Mouse (Mus musculus) liver, embryonic 16.5 days (tissue): ENCODE results near the gene Rab11fip4. TPM values are rescaled to one million over a fixed set of nuclear protein-coding genes. Genes with fewer than 3 reads are reported as not detected.
"Not testable (repeated sequence)": the region's sequence is repeated elsewhere in the genome, so short reads cannot be mapped to it uniquely, and the experiment has no call there.

ENCODE experiments used
- ATAC-seq: fragments of 200-750 bp; cut with Nextera tagmentation; 2 replicates; pipeline ENCODE4 v1.8.0; 2017; ENCODE audit warnings: low read depth, mild to moderate bottlenecking, moderate number of reproducible peaks, moderate library complexity
- H3K27ac ChIP-seq: fragments of 300-500 bp; sonication (generic); 2 replicates; pipeline ENCODE4 v1.5.1; 2014; ENCODE audit warnings: mild to moderate bottlenecking, low read length
- H3K27me3 ChIP-seq: fragments of 300-500 bp; sonication (generic); 2 replicates; pipeline ENCODE4 v1.6.1; 2014; ENCODE audit warnings: low read depth, low read length, mixed read lengths; ENCODE audit not compliant: control insufficient read depth, insufficient read depth
- H3K36me3 ChIP-seq: fragments of 300-500 bp; sonication (generic); 2 replicates; pipeline ENCODE4 v1.6.1; 2014; ENCODE audit warnings: mild to moderate bottlenecking; ENCODE audit not compliant: control insufficient read depth, insufficient read depth
- H3K4me1 ChIP-seq: fragments of 300-500 bp; sonication (generic); 2 replicates; pipeline ENCODE4 v1.6.1; 2014; ENCODE audit warnings: low read depth, low read length, mixed read lengths; ENCODE audit not compliant: control insufficient read depth
- H3K4me2 ChIP-seq: fragments of 300-500 bp; sonication (generic); 2 replicates; pipeline ENCODE4 v1.6.1; 2014; ENCODE audit warnings: low read depth, low read length, mixed read lengths
- H3K4me3 ChIP-seq: fragments of 300-500 bp; sonication (generic); 2 replicates; pipeline ENCODE4 v1.5.1; 2014; ENCODE audit warnings: low read depth, mild to moderate bottlenecking, low read length
- H3K9ac ChIP-seq: fragments of 300-500 bp; sonication (generic); 2 replicates; pipeline ENCODE4 v1.6.1; 2014; ENCODE audit warnings: low read depth, low read length
- H3K9me3 ChIP-seq: fragments of 300-500 bp; sonication (generic); replicated peaks from 2 replicates; pipeline ENCODE4 v1.6.1; 2016; ENCODE audit warnings: low read length; ENCODE audit not compliant: control insufficient read depth
- WGBS: fragments of 180-500 bp; shearing (Covaris S2); extraction: QIAGEN DNeasy Blood & Tissue Kit; methylation state at CpG from one replicate; pipeline ENCODE4 v1.1.7; 2014; ENCODE audit not compliant: insufficient replicate concordance; 5-methylcytosine and 5-hydroxymethylcytosine counted together
- polyA plus RNA-seq: library from polyadenylated mRNA; unstranded; fragments of >200 nt; fragmentation: Nextera tagmentation; extraction: Ambion mirVana; gene quantifications from 2 replicates; pipeline ENCODE4 v1.2.1, GENCODE M21; 2015

Rab11fip4 gene
- polyA plus RNA-seq, 1 experiment from 2014 or later: 1.3 TPM

GRCm38 (mm10) chr11:79685109-79685508 is 94.1 kb downstream of the Rab11fip4 start:
- H3K4me2 ChIP-seq: no peak overlapping the region
- ATAC-seq: no peak
- 63% methylated on average over 11 of the region's 11 CpGs for WGBS
- H3K9me3 ChIP-seq: no peaks in the 10 kb centered on the region
- no peak overlapping the region for H3K9ac ChIP-seq
- H3K27ac ChIP-seq: no peak overlapping the region
- H3K36me3 ChIP-seq: no peaks in the 10 kb centered on the region
- H3K27me3 ChIP-seq: no peaks in the 10 kb centered on the region
- H3K4me3 ChIP-seq: no peak overlapping the region
- no peaks in the 10 kb centered on the region for H3K4me1 ChIP-seq

DNA sequence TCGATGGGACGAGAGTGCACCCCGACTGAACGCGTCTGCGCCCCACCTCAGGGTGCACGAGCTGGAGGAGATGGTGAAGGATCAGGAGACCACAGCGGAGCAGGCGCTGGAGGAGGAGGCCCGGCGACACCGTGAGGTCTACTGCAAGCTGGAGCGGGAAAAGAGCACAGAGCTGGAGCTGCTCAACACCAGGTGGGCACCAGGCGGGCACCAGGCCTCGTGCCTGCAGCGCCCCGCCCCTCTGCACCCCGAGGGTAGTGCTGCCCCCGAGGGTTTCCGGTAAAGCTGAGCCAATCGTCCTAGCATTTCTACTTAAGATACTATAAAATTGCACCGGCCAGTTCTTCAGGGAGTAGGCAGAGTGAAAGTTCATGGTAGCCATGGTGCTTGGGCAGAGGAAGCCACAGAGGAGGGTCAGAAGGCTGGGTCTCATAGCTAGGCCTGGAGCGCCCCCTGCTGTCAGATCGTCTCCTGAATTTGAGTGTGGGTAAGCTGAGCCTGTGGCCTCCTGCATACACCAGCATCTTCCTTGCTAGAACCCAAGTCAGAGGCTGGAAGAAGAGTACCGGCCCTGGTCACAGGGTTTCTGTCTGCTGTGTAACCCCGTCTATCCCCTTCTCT is 95.6 kb downstream of the Rab11fip4 start:
- Histone ChIP-seq H3K9me3 (no peaks in the 10 kb centered on the region), H3K27ac (no peak overlapping the region), H3K9ac (no peak overlapping the region), H3K27me3 (no peaks in the 10 kb centered on the region), H3K4me2 (no peak overlapping the region), H3K4me1 (no peaks in the 10 kb centered on the region), H3K36me3 (no peaks in the 10 kb centered on the region), H3K4me3 (no peak overlapping the region)
- 56% methylated on average over 26 of the region's 26 CpGs for WGBS
- ATAC-seq: no peak

- H3K4me3 ChIP-seq: no peak overlapping the region
- ATAC-seq: no peak
- no peaks in the 10 kb centered on the region for H3K36me3 ChIP-seq
- H3K9ac ChIP-seq: no peak overlapping the region
- H3K9me3 ChIP-seq: no peaks in the 10 kb centered on the region
- WGBS: 51% methylated on average over 1 of the region's 1 CpGs
- H3K4me2 ChIP-seq: no peak overlapping the region
- H3K4me1 ChIP-seq: no peaks in the 10 kb centered on the region
- no peaks in the 10 kb centered on the region for H3K27me3 ChIP-seq
- no peak overlapping the region for H3K27ac ChIP-seq
These were observed 98.9 kb downstream of the Rab11fip4 start for GRCm38 (mm10) chr11:79689916-79690315.

- Histone ChIP-seq H3K9me3 (no peaks in the 10 kb centered on the region), H3K27ac (no peak overlapping the region), H3K4me1 (no peaks in the 10 kb centered on the region), H3K4me2 (no peak overlapping the region), H3K27me3 (no peaks in the 10 kb centered on the region), H3K36me3 (no peaks in the 10 kb centered on the region), H3K9ac (no peak overlapping the region), H3K4me3 (no peak overlapping the region)
- 66% methylated on average over 9 of the region's 9 CpGs for WGBS
- no peak for ATAC-seq
These were observed 100.5 kb downstream of the Rab11fip4 start for GRCm38 (mm10) chr11:79691513-79691912.

DNA sequence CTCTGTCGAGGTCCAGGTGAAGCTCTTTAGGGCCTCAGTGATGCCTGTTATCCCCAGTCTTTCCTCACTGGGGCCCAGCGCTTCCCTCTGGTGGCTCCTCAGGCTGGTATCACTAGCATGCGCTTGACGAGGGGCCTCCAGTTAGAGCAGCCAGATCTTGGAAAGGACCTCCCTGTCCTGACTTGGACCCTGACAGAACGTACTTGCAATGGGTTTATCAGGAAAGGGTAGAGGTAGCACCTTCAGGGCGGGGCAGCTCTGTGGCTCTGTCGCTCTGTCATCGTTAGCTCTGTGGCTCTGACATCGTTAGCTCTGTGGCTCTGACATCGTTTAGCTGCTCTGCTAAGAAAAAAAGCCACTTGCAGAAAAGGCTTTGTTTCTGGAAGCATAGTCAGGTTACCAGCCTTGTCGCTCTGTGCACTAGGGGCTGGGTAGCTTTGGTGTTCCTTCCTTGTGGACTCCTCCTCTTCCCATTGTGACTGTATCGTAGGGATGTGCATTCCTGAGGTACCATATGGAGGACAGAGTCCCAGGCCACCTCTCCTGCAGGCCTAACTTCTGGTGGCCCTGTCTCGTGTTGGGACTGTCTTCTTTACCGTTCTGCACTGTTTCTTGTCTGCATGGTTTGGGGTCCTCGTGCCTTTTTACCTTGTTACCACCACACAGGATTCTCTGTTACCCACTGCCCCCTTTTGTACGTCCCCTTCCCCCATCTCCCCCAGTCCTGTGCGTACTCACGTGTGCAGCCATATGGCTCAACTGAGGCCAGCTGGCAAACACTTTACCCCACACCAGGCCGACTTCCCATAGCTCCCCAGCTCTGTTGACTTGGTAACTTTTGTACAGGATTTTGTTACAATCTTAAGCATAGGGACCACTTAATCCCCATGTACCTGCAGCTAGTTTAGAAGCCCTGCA is 105.6 kb downstream of the Rab11fip4 start:
- Histone ChIP-seq H3K27me3 (no peaks in the 10 kb centered on the region), H3K4me2 (no peak overlapping the region), H3K9me3 (no peaks in the 10 kb centered on the region), H3K27ac (no peak overlapping the region), H3K36me3 (no peaks in the 10 kb centered on the region), H3K4me3 (no peak overlapping the region), H3K9ac (no peak overlapping the region), H3K4me1 (no peaks in the 10 kb centered on the region; the same call in 1 of the 2 replicates)
- 55% methylated on average over 19 of the region's 19 CpGs for WGBS
- no peak for ATAC-seq

- no peak overlapping the region for H3K4me3 ChIP-seq
- 65% methylated on average over 5 of the region's 5 CpGs for WGBS
These were observed 107.1 kb downstream of the Rab11fip4 start for GRCm38 (mm10) chr11:79698071-79698470.

DNA sequence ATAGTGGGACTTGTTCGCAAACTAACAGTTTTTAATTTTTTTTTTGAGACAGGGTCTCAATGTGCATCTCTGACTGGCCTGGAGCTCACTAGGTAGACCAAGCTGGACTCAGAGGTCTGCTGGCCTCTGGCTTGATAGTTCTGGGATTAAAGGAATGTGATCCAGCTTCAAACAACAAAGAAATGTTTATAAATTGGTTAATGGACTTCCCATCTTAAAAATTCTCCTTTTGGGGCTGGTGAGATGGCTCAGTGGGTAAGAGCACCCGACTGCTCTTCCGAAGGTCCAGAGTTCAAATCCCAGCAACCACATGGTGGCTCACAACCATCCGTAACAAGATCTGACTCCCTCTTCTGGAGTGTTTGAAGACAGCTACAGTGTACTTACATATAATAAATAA is 107.5 kb downstream of the Rab11fip4 start:
- H3K9ac ChIP-seq, ATAC-seq, H3K27me3 ChIP-seq, H3K36me3 ChIP-seq, H3K27ac ChIP-seq, H3K4me3 ChIP-seq, H3K4me1 ChIP-seq, H3K4me2 ChIP-seq, H3K9me3 ChIP-seq: not testable (repeated sequence)
- 66% methylated on average over 3 of the region's 4 CpGs for WGBS

More at GRCm38 (mm10) chr11:79698071-79698470, 107.1 kb downstream of the Rab11fip4 start:
- no peak overlapping the region for H3K4me2 ChIP-seq
- no peaks in the 10 kb centered on the region for H3K27me3 ChIP-seq
- no peaks in the 10 kb centered on the region for H3K9me3 ChIP-seq
- no peak for ATAC-seq
- no peak overlapping the region for H3K27ac ChIP-seq
- H3K36me3 ChIP-seq: no peaks in the 10 kb centered on the region
- H3K4me1 ChIP-seq: peaks cover 3% of the 10 kb centered on the region
- H3K9ac ChIP-seq: no peak overlapping the region

GRCm38 (mm10) chr11:79701466-79701865 is 110.5 kb downstream of the Rab11fip4 start:
- peaks cover 12% of the 10 kb centered on the region for H3K4me1 ChIP-seq
- no peaks in the 10 kb centered on the region for H3K9me3 ChIP-seq
- 70% methylated on average over 7 of the region's 7 CpGs for WGBS
- no peak overlapping the region for H3K4me3 ChIP-seq
- no peak overlapping the region for H3K9ac ChIP-seq
- no peak for ATAC-seq
- H3K4me2 ChIP-seq: no peak overlapping the region
- no peaks in the 10 kb centered on the region for H3K36me3 ChIP-seq
- H3K27me3 ChIP-seq: no peaks in the 10 kb centered on the region
- H3K27ac ChIP-seq: no peak overlapping the region

- Histone ChIP-seq H3K4me2 (no peak overlapping the region), H3K9ac (no peak overlapping the region), H3K27ac (no peak overlapping the region), H3K9me3 (no peaks in the 10 kb centered on the region), H3K4me3 (no peak overlapping the region), H3K36me3 (no peaks in the 10 kb centered on the region), H3K4me1 (peaks cover 12% of the 10 kb centered on the region), H3K27me3 (no peaks in the 10 kb centered on the region)
- no peak for ATAC-seq
- WGBS: 83% methylated on average over 6 of the region's 6 CpGs
These were observed 111.1 kb downstream of the Rab11fip4 start for GRCm38 (mm10) chr11:79702092-79702491.
